Mouse (Mus musculus): ENCODE measurements around the gene Odf4. TPM values are rescaled to one million over a fixed set of nuclear protein-coding genes. Genes with fewer than 3 reads are reported as not detected.

Odf4 gene
- polyA plus RNA-seq, 1 experiment from 2014 or later = not detected

DNA sequence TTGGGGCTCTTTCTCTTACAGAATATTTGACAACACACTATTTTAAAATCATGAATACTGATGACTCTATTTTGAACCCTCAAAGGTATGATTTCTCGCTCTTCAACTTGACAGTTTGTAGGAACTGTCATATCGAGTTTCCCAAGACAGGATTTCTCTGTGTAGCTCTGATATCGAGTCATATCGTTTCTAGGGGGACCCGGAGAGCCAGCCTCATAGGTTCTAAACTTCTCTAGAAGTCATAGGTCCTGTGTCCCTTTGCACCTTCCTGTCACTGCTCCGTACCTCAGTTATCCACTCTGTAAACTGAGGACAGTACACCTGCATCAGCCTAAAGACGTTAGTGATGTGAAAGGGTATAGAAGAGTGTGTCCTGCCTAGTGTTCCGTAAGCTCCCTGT is 27.1 kb downstream of the Odf4 start:
- Histone ChIP-seq H3K4me1 (peaks cover 14% of the 10 kb centered on the region), H3K9ac (no peak overlapping the region), H3K36me3 (peaks cover 25% of the 10 kb centered on the region), H3K9me3 (no peaks in the 10 kb centered on the region), H3K27me3 (0 out of 2 replicates have a peak, but pooled peaks cover 5% of the 10 kb centered on the region), H3K4me2 (replicated peaks) (no peak overlapping the region), H3K27ac (no peak overlapping the region), H3K4me3 (no peak overlapping the region)
- ATAC-seq (ENCODE audit: low FRiP score, low read depth) = no peak
- 88% methylated on average over 8 of the region's 8 CpGs for WGBS

DNA sequence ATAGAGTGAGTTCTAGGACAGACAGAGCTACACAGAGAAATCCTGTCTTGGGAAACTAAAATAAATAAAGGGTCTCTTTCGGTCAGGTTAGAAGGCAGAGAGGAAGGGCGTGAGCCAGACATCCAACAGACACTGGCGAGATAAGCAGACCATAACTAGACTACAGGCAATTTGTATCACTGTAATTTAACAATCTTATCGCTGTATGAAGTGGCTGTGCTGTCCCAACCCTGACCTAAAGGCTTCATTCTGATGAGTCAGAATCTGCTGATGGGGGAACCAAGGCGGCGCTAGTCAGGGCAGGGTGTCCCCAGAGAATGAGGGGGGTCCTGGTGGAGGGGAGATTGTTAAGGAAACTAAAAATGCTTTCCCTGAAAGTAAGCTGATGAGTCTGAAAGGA is 28.1 kb downstream of the Odf4 start:
- Histone ChIP-seq H3K9ac (no peak overlapping the region), H3K27ac (no peak overlapping the region), H3K4me3 (no peak overlapping the region), H3K4me2 (replicated peaks) (no peak overlapping the region), H3K4me1 (peaks cover 14% of the 10 kb centered on the region), H3K36me3 (peaks cover 15% of the 10 kb centered on the region), H3K9me3 (no peaks in the 10 kb centered on the region), H3K27me3 (0 out of 2 replicates have a peak, but pooled peaks cover 5% of the 10 kb centered on the region)
- ATAC-seq (ENCODE audit: low FRiP score, low read depth) = no peak
- 96% methylated on average over 6 of the region's 6 CpGs for WGBS

DNA sequence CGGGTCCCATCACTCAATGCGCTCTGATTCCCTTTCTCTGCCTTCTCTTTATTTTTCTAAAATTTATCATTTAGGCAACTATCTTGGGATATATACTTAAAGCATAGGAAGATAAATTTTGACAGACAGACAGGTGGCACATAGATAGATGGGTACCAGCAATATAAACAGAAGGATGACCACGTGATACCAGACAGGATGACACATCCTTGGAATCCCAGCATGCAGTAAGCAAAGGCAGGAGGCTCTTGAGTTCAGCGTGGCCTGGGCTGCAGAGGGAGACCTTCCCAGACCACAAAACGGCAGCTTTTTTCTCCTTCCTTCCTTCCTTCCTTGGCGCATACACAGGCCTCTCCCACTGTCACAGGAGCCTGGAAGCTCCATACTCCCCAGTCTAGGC is 29.0 kb downstream of the Odf4 start:
- H3K4me2 ChIP-seq (replicated peaks) = no peak overlapping the region
- ATAC-seq (ENCODE audit: low FRiP score, low read depth) = no peak
- 0 out of 2 replicates have a peak, but pooled peaks cover 5% of the 10 kb centered on the region for H3K27me3 ChIP-seq
- H3K4me1 ChIP-seq = peaks cover 9% of the 10 kb centered on the region
- no peak overlapping the region for H3K9ac ChIP-seq
- H3K27ac ChIP-seq = no peak overlapping the region
- no peak overlapping the region for H3K4me3 ChIP-seq
- no peaks in the 10 kb centered on the region for H3K9me3 ChIP-seq
- WGBS = 75% methylated on average over 6 of the region's 6 CpGs
- H3K36me3 ChIP-seq = peaks cover 6% of the 10 kb centered on the region

GRCm38 (mm10) chr11:68897120-68897519 is 29.8 kb downstream of the Odf4 start:
- Histone ChIP-seq H3K4me1 (0 out of 2 replicates have a peak, but pooled peaks cover 3% of the 10 kb centered on the region), H3K36me3 (no peaks in the 10 kb centered on the region), H3K4me3 (no peak overlapping the region), H3K4me2 (replicated peaks) (no peak overlapping the region), H3K9ac (no peak overlapping the region), H3K27me3 (0 out of 2 replicates have a peak, but pooled peaks cover 5% of the 10 kb centered on the region), H3K27ac (no peak overlapping the region), H3K9me3 (no peaks in the 10 kb centered on the region)
- WGBS = 56% methylated on average over 4 of the region's 4 CpGs
- no peak for ATAC-seq (ENCODE audit: low FRiP score, low read depth)

DNA sequence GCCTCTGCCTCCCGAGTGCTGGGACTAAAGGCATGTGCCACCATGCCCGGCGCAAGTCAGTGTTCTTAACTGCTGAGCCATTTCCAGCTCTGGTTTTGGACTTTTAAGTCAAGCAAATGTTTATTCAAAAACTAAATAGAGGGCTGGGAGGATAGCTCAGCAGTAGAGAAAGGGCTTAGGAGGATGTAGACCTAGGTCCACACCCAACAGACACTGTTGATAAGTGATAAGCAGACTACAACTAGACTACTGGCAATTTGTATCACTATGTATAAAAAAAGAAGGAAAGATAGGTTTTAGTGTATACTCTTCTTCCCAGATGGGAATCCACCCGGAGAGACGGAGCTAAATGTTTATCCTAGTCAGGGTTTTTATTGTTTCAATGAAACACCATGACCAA is 30.6 kb downstream of the Odf4 start:
- H3K4me3 ChIP-seq = no peak overlapping the region
- H3K9me3 ChIP-seq = no peaks in the 10 kb centered on the region
- H3K27me3 ChIP-seq = 0 out of 2 replicates have a peak, but pooled peaks cover 5% of the 10 kb centered on the region
- H3K9ac ChIP-seq = no peak overlapping the region
- ATAC-seq (ENCODE audit: low FRiP score, low read depth) = no peak
- H3K4me2 ChIP-seq (replicated peaks) = no peak overlapping the region
- H3K36me3 ChIP-seq = no peaks in the 10 kb centered on the region
- 0 out of 2 replicates have a peak, but pooled peaks cover 3% of the 10 kb centered on the region for H3K4me1 ChIP-seq
- 92% methylated on average over 5 of the region's 5 CpGs for WGBS
- no peak overlapping the region for H3K27ac ChIP-seq

DNA sequence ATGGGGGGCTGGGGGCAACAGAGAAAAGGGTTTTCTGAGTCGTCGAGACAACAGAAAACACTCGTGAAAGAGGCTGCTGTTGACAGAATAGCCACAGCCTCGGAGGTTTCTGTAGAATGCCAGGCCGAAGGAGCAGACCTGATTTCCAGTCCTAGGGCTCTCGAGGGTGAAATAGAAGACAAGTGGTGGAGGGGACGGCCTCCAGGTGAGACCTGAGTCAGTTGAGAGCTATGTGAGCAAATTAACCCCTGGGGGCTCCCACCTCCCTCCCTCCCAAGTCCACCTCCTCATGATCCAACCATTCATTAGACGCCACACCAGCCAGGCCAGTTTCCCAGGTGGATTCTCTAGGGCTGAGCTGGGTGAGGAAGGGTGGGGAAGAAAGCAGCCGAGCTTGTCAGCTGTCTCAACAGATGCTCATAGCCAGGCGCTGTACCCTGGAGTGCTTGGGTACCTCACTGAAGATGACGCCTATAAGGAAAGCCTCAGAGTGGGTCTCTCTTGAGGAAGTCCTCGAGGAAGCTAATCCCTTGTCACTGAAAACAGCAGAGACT is 32.9 kb downstream of the Odf4 start:
- no peak for ATAC-seq (ENCODE audit: low FRiP score, low read depth)
- 66% methylated on average over 12 of the region's 12 CpGs for WGBS

GRCm38 (mm10) chr11:68892233-68892832 is 34.5 kb downstream of the Odf4 start:
- no peak for ATAC-seq (ENCODE audit: low FRiP score, low read depth)
- 0 out of 2 replicates have a peak overlapping the region, but pooled peaks have one; percentile 8 for H3K9ac ChIP-seq
- no peak overlapping the region for H3K4me2 ChIP-seq (replicated peaks)
- H3K9me3 ChIP-seq = no peaks in the 10 kb centered on the region
- no peaks in the 10 kb centered on the region for H3K27me3 ChIP-seq
- 68% methylated on average over 15 of the region's 15 CpGs for WGBS
- H3K4me1 ChIP-seq = no peaks in the 10 kb centered on the region
- no peak overlapping the region for H3K4me3 ChIP-seq
- no peak overlapping the region for H3K27ac ChIP-seq
- no peaks in the 10 kb centered on the region for H3K36me3 ChIP-seq

More for the DNA sequence above, 32.9 kb downstream of the Odf4 start:
- Histone ChIP-seq H3K4me1 (no peaks in the 10 kb centered on the region), H3K36me3 (no peaks in the 10 kb centered on the region), H3K4me3 (no peak overlapping the region), H3K27ac (no peak overlapping the region), H3K9me3 (no peaks in the 10 kb centered on the region), H3K4me2 (replicated peaks) (no peak overlapping the region), H3K27me3 (0 out of 2 replicates have a peak, but pooled peaks cover 2% of the 10 kb centered on the region), H3K9ac (no peak overlapping the region; the same call in 1 of the 2 replicates)

DNA sequence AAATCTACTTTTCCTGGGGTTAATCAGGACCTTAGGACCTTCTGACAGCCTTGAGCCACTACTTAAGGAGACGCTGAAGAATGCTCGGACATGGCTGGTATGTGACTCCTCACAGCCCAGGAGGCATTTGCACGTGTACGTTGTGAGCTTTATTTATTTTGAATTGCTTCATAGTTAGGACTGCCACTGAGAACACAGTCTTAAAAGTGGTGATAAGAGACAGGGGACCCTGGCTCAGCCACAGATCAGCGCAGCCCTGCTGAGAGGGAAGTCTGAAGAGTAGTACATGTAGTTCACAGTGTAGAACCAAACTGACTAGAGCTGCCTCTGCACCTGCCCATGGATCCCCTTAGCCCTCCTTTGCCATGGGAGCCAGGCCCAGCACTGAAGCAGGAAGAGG is 35.1 kb downstream of the Odf4 start:
- Histone ChIP-seq H3K4me3 (no peak overlapping the region), H3K36me3 (no peaks in the 10 kb centered on the region), H3K4me1 (no peaks in the 10 kb centered on the region), H3K9me3 (no peaks in the 10 kb centered on the region), H3K27me3 (no peaks in the 10 kb centered on the region), H3K9ac (no peak overlapping the region), H3K4me2 (replicated peaks) (no peak overlapping the region), H3K27ac (no peak overlapping the region)
- ATAC-seq (ENCODE audit: low FRiP score, low read depth) = no peak
- WGBS = 79% methylated on average over 5 of the region's 5 CpGs

GRCm38 (mm10) chr11:68890625-68891024 is 36.3 kb downstream of the Odf4 start:
- ATAC-seq (ENCODE audit: low FRiP score, low read depth) = no peak
- Histone ChIP-seq H3K9ac (no peak overlapping the region), H3K27ac (no peak overlapping the region), H3K36me3 (no peaks in the 10 kb centered on the region), H3K4me1 (no peaks in the 10 kb centered on the region), H3K9me3 (no peaks in the 10 kb centered on the region), H3K4me3 (no peak overlapping the region), H3K4me2 (replicated peaks) (no peak overlapping the region), H3K27me3 (no peaks in the 10 kb centered on the region)
- 53% methylated on average over 2 of the region's 2 CpGs for WGBS

DNA sequence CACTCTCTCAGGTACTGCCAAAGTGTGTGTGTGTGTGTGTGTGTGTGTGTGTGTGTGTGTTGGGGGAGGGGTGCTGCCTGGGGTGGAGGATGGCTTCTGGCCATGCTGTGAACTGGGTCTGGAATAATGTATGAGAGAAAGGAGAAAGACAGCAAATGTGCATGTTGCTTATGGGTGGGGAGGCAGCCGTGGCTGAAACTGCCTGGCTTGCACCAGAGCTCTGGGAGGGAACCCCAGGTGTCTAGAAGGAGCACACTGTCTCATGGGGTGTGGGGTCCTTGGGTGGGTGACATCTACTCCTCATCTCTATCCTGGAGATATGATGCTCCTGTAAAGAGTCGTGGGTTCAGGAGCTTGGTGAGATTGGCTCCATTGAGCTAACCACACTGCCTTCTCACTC is 38.2 kb downstream of the Odf4 start:
- 73% methylated on average over 2 of the region's 2 CpGs for WGBS
- H3K9ac ChIP-seq = no peak overlapping the region
- no peak overlapping the region for H3K4me3 ChIP-seq
- no peak overlapping the region for H3K27ac ChIP-seq
- no peak overlapping the region for H3K4me2 ChIP-seq (replicated peaks)
- no peak for ATAC-seq (ENCODE audit: low FRiP score, low read depth)
- no peaks in the 10 kb centered on the region for H3K27me3 ChIP-seq
- H3K9me3 ChIP-seq = no peaks in the 10 kb centered on the region
- H3K4me1 ChIP-seq = no peaks in the 10 kb centered on the region
- H3K36me3 ChIP-seq = no peaks in the 10 kb centered on the region

- no peaks in the 10 kb centered on the region for H3K36me3 ChIP-seq
- no peaks in the 10 kb centered on the region for H3K9me3 ChIP-seq
- no peak within 1 kb of the TSS for H3K9ac ChIP-seq
- no peaks in the 10 kb centered on the region for H3K4me1 ChIP-seq
- no peaks in the 10 kb centered on the region for H3K27me3 ChIP-seq
- 31% methylated on average over 6 of the region's 6 CpGs for WGBS
- no peak within 1 kb of the TSS for H3K4me2 ChIP-seq (replicated peaks)
- ATAC-seq (ENCODE audit: low FRiP score, low read depth) = no peak
- no peak within 1 kb of the TSS for H3K4me3 ChIP-seq
- H3K27ac ChIP-seq = 0 out of 2 replicates have a peak within 1 kb of the TSS, but pooled peaks have one; percentile 6
Observed at GRCm38 (mm10) chr11:68888253-68888652, 38.6 kb downstream of the Odf4 start, which contains the start of gene Rnf222. Rnf222 (plus strand) TSS chr11:68888553.

DNA sequence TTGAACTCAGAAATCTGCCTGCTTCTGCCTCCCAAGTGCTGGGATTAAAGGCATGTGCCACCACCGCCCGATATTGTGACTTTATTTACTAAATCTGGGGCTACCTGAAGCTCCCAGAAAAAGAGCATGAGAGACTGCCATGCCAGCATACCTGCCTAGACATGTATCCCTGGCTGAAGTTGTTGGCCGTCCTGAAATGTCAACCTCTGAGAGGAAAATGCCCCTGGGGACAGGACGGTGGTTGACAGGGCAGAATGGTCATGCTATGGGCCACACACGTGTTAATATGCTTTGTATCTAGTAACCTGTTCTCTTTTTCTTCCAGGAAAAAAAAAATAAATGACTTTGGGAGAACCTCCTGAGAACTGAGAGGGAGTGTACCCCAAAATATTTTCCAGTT is 40.8 kb downstream of the Odf4 start:
- 70% methylated on average over 5 of the region's 5 CpGs for WGBS
- Histone ChIP-seq H3K27ac (no peak overlapping the region), H3K4me1 (no peaks in the 10 kb centered on the region), H3K4me2 (replicated peaks) (no peak overlapping the region), H3K36me3 (no peaks in the 10 kb centered on the region), H3K9me3 (no peaks in the 10 kb centered on the region), H3K9ac (no peak overlapping the region), H3K4me3 (no peak overlapping the region), H3K27me3 (no peaks in the 10 kb centered on the region)
- no peak for ATAC-seq (ENCODE audit: low FRiP score, low read depth)

- no peaks in the 10 kb centered on the region for H3K27me3 ChIP-seq
- H3K36me3 ChIP-seq = no peaks in the 10 kb centered on the region
- 75% methylated on average over 5 of the region's 5 CpGs for WGBS
- ATAC-seq (ENCODE audit: low FRiP score, low read depth) = no peak
- no peak overlapping the region for H3K9ac ChIP-seq
- no peaks in the 10 kb centered on the region for H3K4me1 ChIP-seq
- H3K27ac ChIP-seq = no peak overlapping the region
- no peak overlapping the region for H3K4me3 ChIP-seq
- no peaks in the 10 kb centered on the region for H3K9me3 ChIP-seq
- H3K4me2 ChIP-seq (replicated peaks) = no peak overlapping the region
Observed at GRCm38 (mm10) chr11:68884368-68884767, 42.5 kb downstream of the Odf4 start.
